Mouse (Mus musculus) layer of hippocampus, adult 11-12 months (tissue): ENCODE data around the gene Ssxb9.
"Not testable (repeated sequence)": the region's sequence is repeated elsewhere in the genome, so short reads cannot be mapped to it uniquely, and the experiment has no call there.

ENCODE experiments used
- DNase-seq: peaks from one replicate; pipeline ENCODE4 v3.0.0; 2022; ENCODE audit warnings: low spot score

Gene Ssxb9

DNA sequence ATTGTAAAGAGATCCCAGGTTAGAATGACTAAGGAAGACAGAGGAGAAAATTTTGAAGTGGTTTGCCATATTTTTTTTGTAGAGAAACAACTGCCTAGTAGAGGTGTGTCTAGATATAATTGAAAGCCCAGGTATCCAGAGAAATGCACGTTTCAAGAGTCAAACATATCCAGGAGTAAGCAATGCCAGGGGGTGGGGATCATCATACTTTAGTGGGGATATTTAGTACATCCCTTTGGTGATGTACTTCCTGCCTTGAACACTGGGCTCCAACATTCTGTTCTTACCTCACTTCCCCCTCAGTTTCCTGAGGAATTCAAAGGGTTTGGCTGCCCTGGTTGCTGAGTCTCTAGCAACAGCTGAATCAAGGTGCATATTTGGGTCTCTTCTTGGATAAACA lies at the start of gene Ssxb9:
Gene Ssxb9 (plus strand): TSS at position 301 of the 400 bp plus-strand sequence.
- not testable (repeated sequence) for DNase-seq

DNA sequence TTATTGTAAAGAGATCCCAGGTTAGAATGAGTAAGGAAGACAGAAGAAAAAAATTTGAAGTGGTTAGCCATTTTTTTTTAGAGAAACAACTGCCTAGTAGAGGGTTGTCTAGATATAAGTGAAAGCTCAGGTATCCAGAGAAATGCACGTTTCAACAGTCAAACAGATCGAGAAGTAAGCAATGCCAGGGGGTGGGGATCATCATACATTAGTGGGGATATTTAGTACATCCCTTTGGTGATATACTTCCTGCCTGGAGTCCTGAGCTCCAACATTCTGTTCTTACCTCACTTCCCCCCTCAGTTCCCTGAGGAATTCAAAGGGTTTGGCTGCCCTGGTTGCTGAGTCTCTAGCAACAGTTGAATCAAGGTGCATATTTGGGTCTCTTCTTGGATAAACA lies 39.7 kb upstream of the Ssxb9 start, which contains the start of gene Ssxb10:
Gene Ssxb10 (plus strand): TSS at position 301 of the 400 bp plus-strand sequence.
- no peak for DNase-seq

DNA sequence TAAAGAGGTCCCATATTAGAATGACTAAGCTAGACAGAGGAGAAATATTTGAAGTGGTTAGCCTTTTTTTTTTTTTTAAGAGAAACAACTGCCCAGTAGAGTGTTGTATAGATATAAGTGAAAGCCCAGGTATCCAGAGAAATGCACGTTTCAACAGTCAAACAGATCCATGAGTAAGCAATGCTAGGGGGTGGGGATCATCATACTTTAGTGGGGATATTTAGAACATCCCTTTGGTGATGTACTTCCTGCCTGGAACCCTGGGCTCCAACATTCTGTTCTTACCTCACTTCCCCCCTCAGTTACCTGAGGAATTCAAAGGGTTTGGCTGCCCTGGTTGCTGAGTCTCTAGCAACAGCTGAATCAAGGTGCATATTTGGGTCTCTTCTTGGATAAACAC lies 46.2 kb downstream of the Ssxb9 start, which contains the start of gene Ssxb1:
Gene Ssxb1 (plus strand): TSS at position 301 of the 400 bp plus-strand sequence.
- DNase-seq, result not testable (repeated sequence)
